Mouse (Mus musculus): Measurements from ENCODE around the gene Tshr. TPM values are rescaled to one million over a fixed set of nuclear protein-coding genes. Genes with fewer than 3 reads are reported as not detected.

The Tshr gene
- polyA plus RNA-seq, 1 experiment from 2014 or later: 0.04 TPM

- 86% methylated on average over 4 of the region's 4 CpGs for whole genome bisulfite sequencing
- Histone ChIP-seq H3K4me1 (replicated peaks; ENCODE audit: control insufficient read depth, insufficient read depth, low read length) (no peaks in the 10 kb centered on the region), H3K4me2 (no peak overlapping the region), H3K9ac (ENCODE audit: low read depth, low read length) (no peak overlapping the region), H3K27ac (ENCODE audit: low read depth, low read length) (no peak overlapping the region), H3K9me3 (ENCODE audit: control insufficient read depth, low read length) (no peaks in the 10 kb centered on the region), H3K4me3 (ENCODE audit: low read depth, low read length) (no peak overlapping the region), H3K36me3 (ENCODE audit: control insufficient read depth, insufficient read depth, low read length) (no peaks in the 10 kb centered on the region), H3K27me3 (replicated peaks; ENCODE audit: control insufficient read depth, insufficient read depth, low read length) (no peaks in the 10 kb centered on the region)
- ATAC-seq (replicated peaks; ENCODE audit: low FRiP score) (no peak), DNase-seq (ENCODE audit: low spot score) (no peak)
These were observed 102.0 kb downstream of the Tshr start for GRCm38 (mm10) chr12:91486342-91486741.

GRCm38 (mm10) chr12:91488406-91488805, 104.0 kb downstream of the Tshr start:
- 39% methylated on average over 3 of the region's 3 CpGs for WGBS
- H3K36me3 ChIP-seq (ENCODE audit: control insufficient read depth, insufficient read depth, low read length): no peaks in the 10 kb centered on the region
- H3K27ac ChIP-seq (ENCODE audit: low read depth, low read length): no peak overlapping the region
- H3K9ac ChIP-seq (ENCODE audit: low read depth, low read length): no peak overlapping the region
- no peaks in the 10 kb centered on the region for H3K27me3 ChIP-seq (replicated peaks; ENCODE audit: control insufficient read depth, insufficient read depth, low read length)
- H3K4me2 ChIP-seq: no peak overlapping the region
- no peaks in the 10 kb centered on the region for H3K4me1 ChIP-seq (replicated peaks; ENCODE audit: control insufficient read depth, insufficient read depth, low read length)
- DNase-seq (ENCODE audit: low spot score) (no peak), ATAC-seq (replicated peaks; ENCODE audit: low FRiP score) (no peak)
- no peak overlapping the region for H3K4me3 ChIP-seq (ENCODE audit: low read depth, low read length)
- no peaks in the 10 kb centered on the region for H3K9me3 ChIP-seq (ENCODE audit: control insufficient read depth, low read length)

- H3K36me3 ChIP-seq (ENCODE audit: control insufficient read depth, insufficient read depth, low read length): no peaks in the 10 kb centered on the region
- no peaks in the 10 kb centered on the region for H3K27me3 ChIP-seq (replicated peaks; ENCODE audit: control insufficient read depth, insufficient read depth, low read length)
- WGBS: 57% methylated on average over 10 of the region's 11 CpGs
- no peak overlapping the region for H3K9ac ChIP-seq (ENCODE audit: low read depth, low read length)
- no peak; the same call in 1 of the 2 replicates for ATAC-seq (replicated peaks; ENCODE audit: low FRiP score)
- no peaks in the 10 kb centered on the region for H3K4me1 ChIP-seq (replicated peaks; ENCODE audit: control insufficient read depth, insufficient read depth, low read length)
- no peak overlapping the region for H3K27ac ChIP-seq (ENCODE audit: low read depth, low read length)
- no peak overlapping the region for H3K4me3 ChIP-seq (ENCODE audit: low read depth, low read length)
- no peak for DNase-seq (ENCODE audit: low spot score)
- no peak overlapping the region for H3K4me2 ChIP-seq
- H3K9me3 ChIP-seq (ENCODE audit: control insufficient read depth, low read length): no peaks in the 10 kb centered on the region
These were observed 111.3 kb downstream of the Tshr start for GRCm38 (mm10) chr12:91495497-91496225.

- H3K27me3 ChIP-seq (replicated peaks; ENCODE audit: control insufficient read depth, insufficient read depth, low read length): no peaks in the 10 kb centered on the region
- H3K9ac ChIP-seq (ENCODE audit: low read depth, low read length): no peak overlapping the region
- 46% methylated on average over 3 of the region's 3 CpGs for WGBS
- H3K4me1 ChIP-seq (replicated peaks; ENCODE audit: control insufficient read depth, insufficient read depth, low read length): no peaks in the 10 kb centered on the region
- no peaks in the 10 kb centered on the region for H3K9me3 ChIP-seq (ENCODE audit: control insufficient read depth, low read length)
- H3K27ac ChIP-seq (ENCODE audit: low read depth, low read length): no peak overlapping the region
- DNase-seq (ENCODE audit: low spot score): no peak
- H3K4me2 ChIP-seq: no peak overlapping the region
- H3K4me3 ChIP-seq (ENCODE audit: low read depth, low read length): no peak overlapping the region
- no peak for ATAC-seq (replicated peaks; ENCODE audit: low FRiP score)
- no peaks in the 10 kb centered on the region for H3K36me3 ChIP-seq (ENCODE audit: control insufficient read depth, insufficient read depth, low read length)
These were observed 111.8 kb downstream of the Tshr start for GRCm38 (mm10) chr12:91496226-91496558.

- no peak overlapping the region for H3K27ac ChIP-seq (ENCODE audit: low read depth, low read length)
- ATAC-seq (replicated peaks; ENCODE audit: low FRiP score): no peak
- no peak for DNase-seq (ENCODE audit: low spot score)
- no peaks in the 10 kb centered on the region for H3K36me3 ChIP-seq (ENCODE audit: control insufficient read depth, insufficient read depth, low read length)
- H3K4me1 ChIP-seq (replicated peaks; ENCODE audit: control insufficient read depth, insufficient read depth, low read length): no peaks in the 10 kb centered on the region
- H3K27me3 ChIP-seq (replicated peaks; ENCODE audit: control insufficient read depth, insufficient read depth, low read length): no peaks in the 10 kb centered on the region
- no peaks in the 10 kb centered on the region for H3K9me3 ChIP-seq (ENCODE audit: control insufficient read depth, low read length)
- no peak overlapping the region for H3K4me2 ChIP-seq
- no peak overlapping the region for H3K4me3 ChIP-seq (ENCODE audit: low read depth, low read length)
- H3K9ac ChIP-seq (ENCODE audit: low read depth, low read length): no peak overlapping the region
- WGBS: 82% methylated on average over 2 of the region's 2 CpGs
These were observed 116.1 kb downstream of the Tshr start for GRCm38 (mm10) chr12:91500475-91500874.

GRCm38 (mm10) chr12:91511766-91512165, 127.4 kb downstream of the Tshr start:
- Histone ChIP-seq H3K36me3 (ENCODE audit: control insufficient read depth, insufficient read depth, low read length) (no peaks in the 10 kb centered on the region), H3K4me3 (ENCODE audit: low read depth, low read length) (no peak overlapping the region), H3K4me2 (no peak overlapping the region), H3K27ac (ENCODE audit: low read depth, low read length) (no peak overlapping the region), H3K27me3 (replicated peaks; ENCODE audit: control insufficient read depth, insufficient read depth, low read length) (no peaks in the 10 kb centered on the region), H3K9ac (ENCODE audit: low read depth, low read length) (no peak overlapping the region), H3K9me3 (ENCODE audit: control insufficient read depth, low read length) (no peaks in the 10 kb centered on the region), H3K4me1 (replicated peaks; ENCODE audit: control insufficient read depth, insufficient read depth, low read length) (no peaks in the 10 kb centered on the region)
- WGBS: 75% methylated on average over 3 of the region's 3 CpGs
- ATAC-seq (replicated peaks; ENCODE audit: low FRiP score) (no peak), DNase-seq (ENCODE audit: low spot score) (no peak)

- DNase-seq (ENCODE audit: low spot score) (no peak), ATAC-seq (replicated peaks; ENCODE audit: low FRiP score) (no peak)
- H3K4me1 ChIP-seq (replicated peaks; ENCODE audit: control insufficient read depth, insufficient read depth, low read length): no peaks in the 10 kb centered on the region
- no peak overlapping the region for H3K4me3 ChIP-seq (ENCODE audit: low read depth, low read length)
- no peak overlapping the region for H3K27ac ChIP-seq (ENCODE audit: low read depth, low read length)
- no peaks in the 10 kb centered on the region for H3K36me3 ChIP-seq (ENCODE audit: control insufficient read depth, insufficient read depth, low read length)
- H3K27me3 ChIP-seq (replicated peaks; ENCODE audit: control insufficient read depth, insufficient read depth, low read length): no peaks in the 10 kb centered on the region
- no peaks in the 10 kb centered on the region for H3K9me3 ChIP-seq (ENCODE audit: control insufficient read depth, low read length)
- no peak overlapping the region for H3K9ac ChIP-seq (ENCODE audit: low read depth, low read length)
- H3K4me2 ChIP-seq: no peak overlapping the region
- WGBS: 81% methylated on average over 6 of the region's 6 CpGs
These were observed 129.6 kb downstream of the Tshr start for GRCm38 (mm10) chr12:91513980-91514379.

GRCm38 (mm10) chr12:91517808-91518207, 133.4 kb downstream of the Tshr start:
- 71% methylated on average over 3 of the region's 3 CpGs for WGBS
- DNase-seq (ENCODE audit: low spot score): no peak

GRCm38 (mm10) chr12:91523626-91524025, 139.3 kb downstream of the Tshr start:
- no peak for ATAC-seq (replicated peaks; ENCODE audit: low FRiP score)
- Histone ChIP-seq H3K4me2 (no peak overlapping the region), H3K27me3 (replicated peaks; ENCODE audit: control insufficient read depth, insufficient read depth, low read length) (no peaks in the 10 kb centered on the region), H3K4me1 (replicated peaks; ENCODE audit: control insufficient read depth, insufficient read depth, low read length) (no peaks in the 10 kb centered on the region), H3K4me3 (ENCODE audit: low read depth, low read length) (no peak overlapping the region), H3K9ac (ENCODE audit: low read depth, low read length) (no peak overlapping the region), H3K36me3 (ENCODE audit: control insufficient read depth, insufficient read depth, low read length) (no peaks in the 10 kb centered on the region), H3K27ac (ENCODE audit: low read depth, low read length) (no peak overlapping the region), H3K9me3 (ENCODE audit: control insufficient read depth, low read length) (no peaks in the 10 kb centered on the region)
- 50% methylated on average over 3 of the region's 3 CpGs for WGBS
- DNase-seq (ENCODE audit: low spot score): no peak

More at GRCm38 (mm10) chr12:91517808-91518207, 133.4 kb downstream of the Tshr start:
- no peaks in the 10 kb centered on the region for H3K27me3 ChIP-seq (replicated peaks; ENCODE audit: control insufficient read depth, insufficient read depth, low read length)
- H3K4me3 ChIP-seq (ENCODE audit: low read depth, low read length): no peak overlapping the region
- no peak for ATAC-seq (replicated peaks; ENCODE audit: low FRiP score)
- no peaks in the 10 kb centered on the region for H3K36me3 ChIP-seq (ENCODE audit: control insufficient read depth, insufficient read depth, low read length)
- no peak overlapping the region for H3K27ac ChIP-seq (ENCODE audit: low read depth, low read length)
- no peaks in the 10 kb centered on the region for H3K9me3 ChIP-seq (ENCODE audit: control insufficient read depth, low read length)
- no peaks in the 10 kb centered on the region for H3K4me1 ChIP-seq (replicated peaks; ENCODE audit: control insufficient read depth, insufficient read depth, low read length)
- H3K9ac ChIP-seq (ENCODE audit: low read depth, low read length): no peak overlapping the region
- no peak overlapping the region for H3K4me2 ChIP-seq

Measured in liver, embryonic 11.5 days (tissue).